Mouse (Mus musculus) lung, postnatal 25 days (tissue): ENCODE results near the gene Lekr1.

Experiments
- DNase-seq: peaks from one replicate; pipeline ENCODE4 v3.0.0; 2022; ENCODE audit warnings: low spot score

Lekr1 gene

GRCm38 (mm10) chr3:65656902-65657660 lies 8.9 kb upstream of the Lekr1 start:
- DNase-seq = no peak

GRCm38 (mm10) chr3:65658081-65658612 lies 7.9 kb upstream of the Lekr1 start:
- DNase-seq = no peak

GRCm38 (mm10) chr3:65658721-65659619 lies 7.1 kb upstream of the Lekr1 start:
- peak; percentile 78 for DNase-seq

GRCm38 (mm10) chr3:65659620-65659932 lies 6.5 kb upstream of the Lekr1 start:
- peak; percentile 54 for DNase-seq

- no peak for DNase-seq
Observed at GRCm38 (mm10) chr3:65660336-65660735, 5.7 kb upstream of the Lekr1 start.

GRCm38 (mm10) chr3:65661731-65662130 lies 4.3 kb upstream of the Lekr1 start:
- no peak for DNase-seq

- DNase-seq = peak; percentile 26
Observed at GRCm38 (mm10) chr3:65663176-65663575, 2.9 kb upstream of the Lekr1 start.

GRCm38 (mm10) chr3:65670216-65670615 lies 4.2 kb downstream of the Lekr1 start:
- no peak for DNase-seq

- no peak for DNase-seq
Observed at GRCm38 (mm10) chr3:65673725-65674124, 7.7 kb downstream of the Lekr1 start.

GRCm38 (mm10) chr3:65680612-65681011 lies 14.6 kb downstream of the Lekr1 start:
- DNase-seq = no peak

GRCm38 (mm10) chr3:65689705-65690104 lies 23.7 kb downstream of the Lekr1 start:
- DNase-seq = no peak

- no peak for DNase-seq
Observed at GRCm38 (mm10) chr3:65690850-65691249, 24.8 kb downstream of the Lekr1 start.

GRCm38 (mm10) chr3:65699704-65700103 lies 33.7 kb downstream of the Lekr1 start:
- no peak for DNase-seq

- no peak for DNase-seq
Observed at GRCm38 (mm10) chr3:65714372-65714771, 48.3 kb downstream of the Lekr1 start.

- DNase-seq = no peak
Observed at GRCm38 (mm10) chr3:65717406-65717805, 51.4 kb downstream of the Lekr1 start.

GRCm38 (mm10) chr3:65722897-65723296 lies 56.9 kb downstream of the Lekr1 start:
- no peak for DNase-seq

- no peak for DNase-seq
Observed at GRCm38 (mm10) chr3:65723664-65724063, 57.6 kb downstream of the Lekr1 start.

- DNase-seq = no peak
Observed at GRCm38 (mm10) chr3:65737816-65738215, 71.8 kb downstream of the Lekr1 start.

- no peak for DNase-seq
Observed at GRCm38 (mm10) chr3:65744936-65745335, 78.9 kb downstream of the Lekr1 start.

GRCm38 (mm10) chr3:65764511-65765508 lies 98.8 kb downstream of the Lekr1 start:
- DNase-seq = no peak

GRCm38 (mm10) chr3:65766387-65766786 lies 100.4 kb downstream of the Lekr1 start:
- DNase-seq = peak; percentile 6
